Mouse (Mus musculus) liver, adult 2 months (tissue): ENCODE data around the gene Otos.

Source experiments
- CTCF ChIP-seq: fragments of 200-500 bp; IDR thresholded peaks from 2 replicates; pipeline ENCODE4 v1.5.1; 2011; ENCODE audit warnings: low read depth, low read length, control low read depth
- POLR2A ChIP-seq: fragments of 200-500 bp; IDR thresholded peaks from 2 replicates; pipeline ENCODE4 v1.6.1; 2011; ENCODE audit warnings: low read length, control low read depth; ENCODE audit not compliant: insufficient read depth; ENCODE audit errors: extremely low read depth

- TF ChIP-seq POLR2A (no peak), CTCF (no peak)
Measured at GRCm38 (mm10) chr1:92667106-92667505, 18.5 kb upstream of the Otos start.
